Mouse (Mus musculus) liver, embryonic 14.5 days (tissue): ENCODE measurements at regions not wholly inside any gene's neighbourhood (a gene's known extent, or its start where the extent isn't known, plus 50 kb on each side); places are given as distances from the start of the nearest gene placed in this dataset.

Experiments
- ATAC-seq: fragments of 200-750 bp; cut with Nextera tagmentation; 2 replicates; pipeline ENCODE4 v1.8.0; 2017; ENCODE audit warnings: moderate number of reproducible peaks, mild to moderate bottlenecking, moderate library complexity; ENCODE audit not compliant: insufficient read depth
- DNase-seq, 3 experiments: peaks; one replicate each; pipeline ENCODE4 v3.0.0-alpha.2; 2012 to 2013; ENCODE audit warnings: low read depth in 3 of 3, low spot score in 3 of 3
- H3K27ac ChIP-seq: fragments of 300-500 bp; sonication (generic); 2 replicates; pipeline ENCODE4 v1.5.1; 2014; ENCODE audit warnings: moderate library complexity, mild to moderate bottlenecking, control low read depth, inconsistent platforms
- H3K27me3 ChIP-seq: fragments of 300-500 bp; sonication (generic); 2 replicates; pipeline ENCODE4 v1.6.1; 2014; ENCODE audit warnings: mild to moderate bottlenecking, low read length, moderate library complexity; ENCODE audit not compliant: control insufficient read depth, insufficient read depth
- H3K36me3 ChIP-seq: fragments of 300-500 bp; sonication (generic); replicated peaks from 2 replicates; pipeline ENCODE4 v1.6.1; 2014; ENCODE audit warnings: low read depth; ENCODE audit not compliant: control insufficient read depth, insufficient read depth
- H3K4me1 ChIP-seq, 2 experiments: fragments of 200-500 bp in 1 of 2; fragments of 300-500 bp in 1 of 2; sonication (generic) in 1 of 2; replicated peaks; 2 replicates each; pipeline ENCODE4 v1.6.1; 2012 to 2014; ENCODE audit warnings: antibody characterized with exemption in 1 of 2, inconsistent platforms in 1 of 2, low read length in 1 of 2; ENCODE audit not compliant: control insufficient read depth in 2 of 2, insufficient read depth in 2 of 2
- H3K4me2 ChIP-seq: fragments of 300-500 bp; sonication (generic); 2 replicates; pipeline ENCODE4 v1.6.1; 2014; ENCODE audit warnings: low read depth, mild to moderate bottlenecking, control low read depth, moderate library complexity
- H3K4me3 ChIP-seq, 2 experiments: fragments of 200-500 bp in 1 of 2; fragments of 300-500 bp in 1 of 2; sonication (generic) in 1 of 2; 2 replicates each; pipeline ENCODE4 v1.5.1; 2012 to 2014; ENCODE audit warnings: low read depth in 2 of 2, low read length in 2 of 2, mild to moderate bottlenecking in 2 of 2, control low read depth in 1 of 2, inconsistent platforms in 1 of 2, moderate library complexity in 1 of 2; ENCODE audit not compliant: insufficient read depth in 1 of 2
- H3K9ac ChIP-seq: fragments of 300-500 bp; sonication (generic); replicated peaks from 2 replicates; pipeline ENCODE4 v1.6.1; 2014; ENCODE audit warnings: mild to moderate bottlenecking, control low read depth, moderate library complexity
- H3K9me3 ChIP-seq: fragments of 300-500 bp; sonication (generic); 2 replicates; pipeline ENCODE4 v1.6.1; 2016; ENCODE audit warnings: low read length, mixed read lengths; ENCODE audit not compliant: control insufficient read depth
- CTCF ChIP-seq: IDR thresholded peaks from 2 replicates; pipeline ENCODE4 v1.5.1; 2016; ENCODE audit warnings: antibody characterized with exemption, low read depth, control low read depth
- EP300 ChIP-seq: IDR thresholded peaks from 2 replicates; pipeline ENCODE4 v1.6.1; 2016; ENCODE audit warnings: antibody characterized with exemption, low read depth
- WGBS: fragments of 180-500 bp; shearing (Covaris S2); extraction: QIAGEN DNeasy Blood & Tissue Kit; methylation state at CpG from one replicate; pipeline ENCODE4 v1.1.7; 2014; ENCODE audit not compliant: insufficient replicate concordance; 5-methylcytosine and 5-hydroxymethylcytosine counted together

DNA sequence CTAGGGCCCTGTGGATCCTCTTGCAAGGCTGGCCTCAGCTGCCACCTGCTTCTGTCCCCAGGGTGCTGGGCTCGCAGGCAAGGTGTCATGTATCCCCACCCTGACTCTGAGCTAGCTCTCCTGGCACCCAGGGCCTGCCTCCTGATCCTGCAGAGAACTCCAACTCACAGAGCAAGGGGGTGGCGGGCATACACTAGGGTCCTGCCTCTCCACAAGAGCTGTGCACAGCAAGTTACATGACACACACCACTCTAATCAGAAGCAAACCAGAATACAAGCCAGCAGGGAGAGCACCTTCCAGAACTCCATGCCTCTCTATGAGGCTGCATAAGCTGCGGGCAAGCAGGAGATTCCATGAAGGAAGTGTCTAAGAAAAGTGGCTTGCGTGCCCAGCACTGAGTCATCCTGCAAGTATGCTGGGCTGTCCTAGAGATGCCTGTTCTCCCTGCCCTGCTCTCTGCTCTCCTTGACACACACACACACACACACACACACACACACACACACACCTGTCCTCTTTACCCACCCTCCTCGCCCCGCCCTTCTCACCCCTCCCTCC lies 208.8 kb upstream of the Arid1b start:
- Histone ChIP-seq H3K9me3 (no peaks in the 10 kb centered on the region), H3K27me3 (no peaks in the 10 kb centered on the region), H3K4me3 (no peak overlapping the region), H3K27ac (no peak overlapping the region), H3K4me1 (no peaks in the 10 kb centered on the region), H3K9ac (no peak overlapping the region), H3K4me2 (no peak overlapping the region), H3K36me3 (no peaks in the 10 kb centered on the region)
- WGBS = 46% methylated on average over 6 of the region's 6 CpGs
- no peak for DNase-seq
- TF ChIP-seq CTCF (no peak), EP300 (no peak)
- ATAC-seq = no peak

- Histone ChIP-seq H3K9ac (no peak overlapping the region), H3K27me3 (no peaks in the 10 kb centered on the region), H3K36me3 (no peaks in the 10 kb centered on the region), H3K27ac (no peak overlapping the region), H3K4me3 (no peak overlapping the region), H3K4me1 (no peaks in the 10 kb centered on the region), H3K4me2 (no peak overlapping the region), H3K9me3 (no peaks in the 10 kb centered on the region)
- ATAC-seq (no peak), DNase-seq (no peak)
- no peak for TF ChIP-seq EP300
- no peak for TF ChIP-seq CTCF
Observed at GRCm38 (mm10) chr17:4786524-4786923, 207.6 kb upstream of the Arid1b start.

GRCm38 (mm10) chr17:4791873-4792272 lies 202.3 kb upstream of the Arid1b start:
- Histone ChIP-seq H3K36me3 (no peaks in the 10 kb centered on the region), H3K4me1 (no peaks in the 10 kb centered on the region), H3K4me3 (no peak overlapping the region), H3K27ac (no peak overlapping the region), H3K9ac (no peak overlapping the region), H3K27me3 (no peaks in the 10 kb centered on the region), H3K4me2 (no peak overlapping the region), H3K9me3 (no peaks in the 10 kb centered on the region)
- ATAC-seq (no peak), DNase-seq (no peak)
- WGBS = 33% methylated on average over 10 of the region's 10 CpGs
- TF ChIP-seq CTCF (no peak), EP300 (no peak)

DNA sequence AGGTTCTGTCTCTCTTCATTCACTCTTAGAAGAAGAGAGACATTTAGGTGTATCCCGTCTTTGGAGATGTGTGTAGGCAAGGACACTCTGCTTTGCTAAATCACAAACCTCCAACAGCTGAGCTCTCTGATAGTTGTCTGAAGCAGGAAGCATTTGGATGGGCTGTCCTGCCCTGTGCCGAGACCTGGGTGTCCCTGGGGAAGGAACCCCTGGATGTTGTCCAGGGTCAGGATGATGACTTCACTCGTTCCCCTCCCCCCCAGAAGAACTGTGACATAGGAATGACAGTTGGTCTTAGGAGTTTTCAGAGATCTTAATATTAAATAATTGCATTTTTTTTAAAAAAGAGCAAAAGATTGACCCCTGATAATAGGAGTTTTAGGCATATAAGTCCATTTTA lies 197.9 kb upstream of the Arid1b start:
- H3K9me3 ChIP-seq = no peaks in the 10 kb centered on the region
- no peaks in the 10 kb centered on the region for H3K27me3 ChIP-seq
- DNase-seq (no peak), ATAC-seq (no peak)
- H3K4me2 ChIP-seq = no peak overlapping the region
- H3K4me1 ChIP-seq = no peaks in the 10 kb centered on the region
- H3K36me3 ChIP-seq = no peaks in the 10 kb centered on the region
- H3K27ac ChIP-seq = no peak overlapping the region
- WGBS = 41% methylated on average over 3 of the region's 3 CpGs
- H3K9ac ChIP-seq = no peak overlapping the region
- TF ChIP-seq EP300 (no peak), CTCF (no peak)
- no peak overlapping the region for H3K4me3 ChIP-seq

DNA sequence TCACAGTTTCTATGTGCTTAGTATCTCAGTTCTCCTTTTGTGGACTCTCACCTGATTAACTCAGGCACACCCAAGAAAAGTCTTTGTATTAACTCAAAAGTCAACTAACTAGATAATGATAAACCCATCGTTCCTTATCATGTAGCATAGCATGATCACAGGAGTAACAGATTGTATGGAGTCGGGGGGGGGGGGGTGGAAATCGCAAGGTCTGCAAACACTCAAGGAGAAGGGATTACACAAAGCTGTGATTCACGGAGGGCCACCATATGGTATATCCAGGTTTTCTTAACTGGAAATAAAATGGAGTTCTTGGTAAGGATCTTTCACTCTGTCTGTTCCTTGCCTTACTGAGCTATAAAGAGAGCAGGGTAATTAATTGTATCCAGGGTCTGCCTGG lies 190.1 kb upstream of the Arid1b start:
- Histone ChIP-seq H3K36me3 (no peaks in the 10 kb centered on the region), H3K27me3 (no peaks in the 10 kb centered on the region), H3K9me3 (no peaks in the 10 kb centered on the region), H3K4me2 (no peak overlapping the region), H3K27ac (no peak overlapping the region), H3K4me3 (no peak overlapping the region), H3K4me1 (no peaks in the 10 kb centered on the region), H3K9ac (no peak overlapping the region)
- ATAC-seq = no peak
- 58% methylated on average over 4 of the region's 4 CpGs for WGBS
- TF ChIP-seq CTCF = no peak
- TF ChIP-seq EP300 = no peak
- DNase-seq = no peak
